Mouse (Mus musculus): ENCODE data around the gene Vstm2a.

The Vstm2a gene

GRCm38 (mm10) chr11:16439548-16440251 is 182.2 kb downstream of the Vstm2a start:
- in situ Hi-C loops (cut with MboI, MseI), result loop anchor here in 1 of 2 experiments (25.0 kb wide), 1 partner anchor 1023 kb away; no protein-coding TSS in a partner anchor
